Mouse (Mus musculus) limb, embryonic 11.5 days (tissue): Measurements from ENCODE around the gene Prkn. TPM values are rescaled to one million over a fixed set of nuclear protein-coding genes. Genes with fewer than 3 reads are reported as not detected.

ENCODE experiments used
- ATAC-seq: fragments of 200-750 bp; cut with Nextera tagmentation; 2 replicates; pipeline ENCODE4 v1.8.0; 2017; ENCODE audit warnings: low read depth; ENCODE audit not compliant: insufficient number of reproducible peaks, low FRiP score, low TSS enrichment
- DNase-seq: peaks from one replicate; pipeline ENCODE4 v3.0.0-alpha.2; 2015; ENCODE audit warnings: low spot score
- H3K27ac ChIP-seq: fragments of 300-500 bp; sonication (generic); replicated peaks from 2 replicates; pipeline ENCODE4 v1.5.1; 2014; ENCODE audit warnings: low read depth, mild to moderate bottlenecking, low read length
- H3K27me3 ChIP-seq: fragments of 300-500 bp; sonication (generic); 2 replicates; pipeline ENCODE4 v1.6.1; 2014; ENCODE audit warnings: mild to moderate bottlenecking, low read length, mixed read lengths; ENCODE audit not compliant: control insufficient read depth, insufficient read depth
- H3K36me3 ChIP-seq: fragments of 300-500 bp; sonication (generic); 2 replicates; pipeline ENCODE4 v1.6.1; 2014; ENCODE audit warnings: mild to moderate bottlenecking, low read length, moderate library complexity, mixed read lengths; ENCODE audit not compliant: control insufficient read depth, insufficient read depth
- H3K4me1 ChIP-seq: fragments of 300-500 bp; sonication (generic); 2 replicates; pipeline ENCODE4 v1.6.1; 2014; ENCODE audit warnings: low read length, mixed read lengths; ENCODE audit not compliant: control insufficient read depth, insufficient read depth
- H3K4me2 ChIP-seq: fragments of 300-500 bp; sonication (generic); 2 replicates; pipeline ENCODE4 v1.6.1; 2014; ENCODE audit warnings: low read depth, mild to moderate bottlenecking, moderate library complexity; ENCODE audit not compliant: severe bottlenecking
- H3K4me3 ChIP-seq: fragments of 300-500 bp; sonication (generic); 2 replicates; pipeline ENCODE4 v1.5.1; 2014; ENCODE audit warnings: low read depth, low read length
- H3K9ac ChIP-seq: fragments of 300-500 bp; sonication (generic); 2 replicates; pipeline ENCODE4 v1.6.1; 2014; ENCODE audit warnings: mild to moderate bottlenecking, low read length
- H3K9me3 ChIP-seq: fragments of 300-500 bp; sonication (generic); 2 replicates; pipeline ENCODE4 v1.6.1; 2016; ENCODE audit warnings: low read length; ENCODE audit not compliant: control insufficient read depth
- WGBS: fragments of 180-500 bp; shearing (Covaris S2); extraction: QIAGEN DNeasy Blood & Tissue Kit; methylation state at CpG from one replicate; pipeline ENCODE4 v1.1.7; 2014; 5-methylcytosine and 5-hydroxymethylcytosine counted together
- polyA plus RNA-seq: library from polyadenylated mRNA; unstranded; fragments of >200 nt; fragmentation: Nextera tagmentation; extraction: Ambion mirVana; gene quantifications from 2 replicates; pipeline ENCODE4 v1.2.1, GENCODE M21; 2014

Prkn gene
- polyA plus RNA-seq, 1 experiment from 2014 or later: 1.2 TPM

- Histone ChIP-seq H3K4me3 (no peak overlapping the region), H3K9ac (no peak overlapping the region), H3K4me2 (no peak overlapping the region), H3K27ac (no peak overlapping the region), H3K9me3 (no peaks in the 10 kb centered on the region), H3K36me3 (no peaks in the 10 kb centered on the region), H3K4me1 (no peaks in the 10 kb centered on the region), H3K27me3 (no peaks in the 10 kb centered on the region)
- 67% methylated on average over 2 of the region's 2 CpGs for WGBS
- ATAC-seq (no peak), DNase-seq (no peak)
Measured at GRCm38 (mm10) chr17:12076816-12077215, 1236.6 kb downstream of the Prkn start.

GRCm38 (mm10) chr17:12080656-12081495 is 1240.7 kb downstream of the Prkn start:
- no peak overlapping the region for H3K4me3 ChIP-seq
- H3K36me3 ChIP-seq: no peaks in the 10 kb centered on the region
- WGBS: 41% methylated on average over 20 of the region's 20 CpGs
- no peaks in the 10 kb centered on the region for H3K9me3 ChIP-seq
- H3K27ac ChIP-seq: no peak overlapping the region
- H3K4me1 ChIP-seq: no peaks in the 10 kb centered on the region
- H3K27me3 ChIP-seq: no peaks in the 10 kb centered on the region
- DNase-seq (no peak), ATAC-seq (no peak)
- H3K4me2 ChIP-seq: no peak overlapping the region
- no peak overlapping the region for H3K9ac ChIP-seq

- H3K4me1 ChIP-seq: no peaks in the 10 kb centered on the region
- 91% methylated on average over 5 of the region's 5 CpGs for WGBS
- H3K27me3 ChIP-seq: no peaks in the 10 kb centered on the region
- H3K4me2 ChIP-seq: no peak overlapping the region
- H3K4me3 ChIP-seq: no peak overlapping the region
- no peaks in the 10 kb centered on the region for H3K9me3 ChIP-seq
- no peak for DNase-seq
- H3K9ac ChIP-seq: no peak overlapping the region
- H3K27ac ChIP-seq: no peak overlapping the region
- ATAC-seq: no peak
- H3K36me3 ChIP-seq: no peaks in the 10 kb centered on the region
Measured at GRCm38 (mm10) chr17:12082201-12082600, 1242.0 kb downstream of the Prkn start.

- Histone ChIP-seq H3K9me3 (no peaks in the 10 kb centered on the region), H3K36me3 (no peaks in the 10 kb centered on the region), H3K4me3 (no peak overlapping the region), H3K4me2 (no peak overlapping the region), H3K27me3 (no peaks in the 10 kb centered on the region), H3K4me1 (no peaks in the 10 kb centered on the region), H3K9ac (no peak overlapping the region), H3K27ac (no peak overlapping the region)
- no peak for ATAC-seq
- WGBS: 78% methylated on average over 5 of the region's 5 CpGs
- no peak for DNase-seq
Measured at GRCm38 (mm10) chr17:12090261-12090927, 1250.2 kb downstream of the Prkn start.

- ATAC-seq: no peak
- WGBS: 87% methylated on average over 6 of the region's 6 CpGs
Measured at GRCm38 (mm10) chr17:12092901-12093564, 1252.8 kb downstream of the Prkn start.

GRCm38 (mm10) chr17:12094016-12094415 is 1253.8 kb downstream of the Prkn start:
- H3K36me3 ChIP-seq: no peaks in the 10 kb centered on the region
- no peaks in the 10 kb centered on the region for H3K4me1 ChIP-seq
- no peaks in the 10 kb centered on the region for H3K27me3 ChIP-seq
- DNase-seq: no peak
- H3K4me2 ChIP-seq: no peak overlapping the region
- no peaks in the 10 kb centered on the region for H3K9me3 ChIP-seq
- WGBS: 95% methylated on average over 1 of the region's 1 CpGs
- ATAC-seq: no peak
- no peak overlapping the region for H3K27ac ChIP-seq
- H3K9ac ChIP-seq: no peak overlapping the region
- no peak overlapping the region for H3K4me3 ChIP-seq

More at GRCm38 (mm10) chr17:12092901-12093564, 1252.8 kb downstream of the Prkn start:
- no peaks in the 10 kb centered on the region for H3K4me1 ChIP-seq
- H3K4me3 ChIP-seq: no peak overlapping the region
- no peak overlapping the region for H3K9ac ChIP-seq
- no peak for DNase-seq
- no peaks in the 10 kb centered on the region for H3K27me3 ChIP-seq
- H3K27ac ChIP-seq: no peak overlapping the region
- no peaks in the 10 kb centered on the region for H3K9me3 ChIP-seq
- no peak overlapping the region for H3K4me2 ChIP-seq
- no peaks in the 10 kb centered on the region for H3K36me3 ChIP-seq

- H3K9me3 ChIP-seq: no peaks in the 10 kb centered on the region
- no peaks in the 10 kb centered on the region for H3K36me3 ChIP-seq
- WGBS: 92% methylated on average over 9 of the region's 9 CpGs
- no peaks in the 10 kb centered on the region for H3K27me3 ChIP-seq
- no peak overlapping the region for H3K4me3 ChIP-seq
- ATAC-seq: no peak
- no peak overlapping the region for H3K4me2 ChIP-seq
- H3K4me1 ChIP-seq: no peaks in the 10 kb centered on the region
- no peak overlapping the region for H3K9ac ChIP-seq
- no peak overlapping the region for H3K27ac ChIP-seq
- no peak for DNase-seq
Measured at GRCm38 (mm10) chr17:12094827-12095590, 1254.8 kb downstream of the Prkn start.

GRCm38 (mm10) chr17:12099415-12099814 is 1259.2 kb downstream of the Prkn start:
- DNase-seq: no peak
- Histone ChIP-seq H3K27ac (no peak overlapping the region), H3K36me3 (no peaks in the 10 kb centered on the region), H3K9ac (no peak overlapping the region), H3K27me3 (no peaks in the 10 kb centered on the region), H3K4me2 (no peak overlapping the region), H3K4me1 (no peaks in the 10 kb centered on the region), H3K4me3 (no peak overlapping the region), H3K9me3 (no peaks in the 10 kb centered on the region)
- ATAC-seq: no peak
